Mouse (Mus musculus) layer of hippocampus, adult 11-12 months (tissue): ENCODE measurements around the gene Mtch2.

Experiments used
- DNase-seq: peaks from one replicate; pipeline ENCODE4 v3.0.0; 2022; ENCODE audit warnings: low spot score

Gene Mtch2

GRCm38 (mm10) chr2:90906721-90907120 lies 59.8 kb downstream of the Mtch2 start:
- DNase-seq: no peak

DNA sequence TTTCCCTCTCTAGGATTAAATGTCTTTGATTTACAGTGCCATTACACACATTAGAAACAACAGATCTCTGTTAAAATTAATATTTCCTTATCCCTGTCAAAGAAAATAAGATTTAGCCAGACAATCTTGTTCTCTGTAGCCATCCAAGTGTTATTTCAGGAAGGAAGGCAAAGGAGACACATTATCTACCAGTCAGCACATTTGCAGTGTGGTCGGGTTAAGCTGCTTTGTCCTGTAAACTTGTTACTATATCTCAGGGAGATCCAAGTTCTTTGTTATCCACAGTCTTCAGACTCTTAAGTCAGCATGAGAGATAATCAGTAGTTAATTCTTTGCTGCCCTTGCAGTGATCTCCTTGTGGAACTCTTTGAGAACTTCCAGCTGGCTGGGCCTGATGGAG lies 63.9 kb downstream of the Mtch2 start:
- DNase-seq: no peak

GRCm38 (mm10) chr2:90911668-90912067 lies 64.7 kb downstream of the Mtch2 start:
- DNase-seq: no peak

GRCm38 (mm10) chr2:90913671-90914070 lies 66.7 kb downstream of the Mtch2 start:
- no peak for DNase-seq

DNA sequence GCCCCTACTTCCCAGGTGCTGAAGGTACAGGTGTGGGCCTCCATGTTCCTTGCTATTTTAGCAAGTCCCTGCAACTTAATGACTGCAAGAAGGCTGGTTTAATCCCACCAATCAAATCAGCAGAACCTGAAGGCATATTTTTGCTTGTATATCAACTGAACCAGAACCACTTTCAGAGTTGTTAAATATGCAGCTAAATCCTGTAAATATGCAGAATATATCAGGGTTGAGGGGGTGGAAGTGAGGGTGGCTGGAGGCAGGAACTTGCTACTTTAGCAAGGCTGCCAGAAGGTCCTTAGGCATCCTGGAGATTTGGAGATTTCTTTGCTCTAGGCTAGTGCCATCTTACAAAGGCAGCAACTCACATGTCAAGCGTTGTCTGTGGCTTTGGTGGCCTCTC lies 68.6 kb downstream of the Mtch2 start:
- no peak for DNase-seq
